Mouse (Mus musculus) CD4-positive, CD25-positive, alpha-beta regulatory T cell, adult 2 months (primary cell): ENCODE results near the gene Elfn2.

Experiments
- DNase-seq: peaks from one replicate; pipeline ENCODE4 v3.0.0-alpha.2; 2012; ENCODE audit warnings: low read depth, low spot score

Elfn2 gene

DNA sequence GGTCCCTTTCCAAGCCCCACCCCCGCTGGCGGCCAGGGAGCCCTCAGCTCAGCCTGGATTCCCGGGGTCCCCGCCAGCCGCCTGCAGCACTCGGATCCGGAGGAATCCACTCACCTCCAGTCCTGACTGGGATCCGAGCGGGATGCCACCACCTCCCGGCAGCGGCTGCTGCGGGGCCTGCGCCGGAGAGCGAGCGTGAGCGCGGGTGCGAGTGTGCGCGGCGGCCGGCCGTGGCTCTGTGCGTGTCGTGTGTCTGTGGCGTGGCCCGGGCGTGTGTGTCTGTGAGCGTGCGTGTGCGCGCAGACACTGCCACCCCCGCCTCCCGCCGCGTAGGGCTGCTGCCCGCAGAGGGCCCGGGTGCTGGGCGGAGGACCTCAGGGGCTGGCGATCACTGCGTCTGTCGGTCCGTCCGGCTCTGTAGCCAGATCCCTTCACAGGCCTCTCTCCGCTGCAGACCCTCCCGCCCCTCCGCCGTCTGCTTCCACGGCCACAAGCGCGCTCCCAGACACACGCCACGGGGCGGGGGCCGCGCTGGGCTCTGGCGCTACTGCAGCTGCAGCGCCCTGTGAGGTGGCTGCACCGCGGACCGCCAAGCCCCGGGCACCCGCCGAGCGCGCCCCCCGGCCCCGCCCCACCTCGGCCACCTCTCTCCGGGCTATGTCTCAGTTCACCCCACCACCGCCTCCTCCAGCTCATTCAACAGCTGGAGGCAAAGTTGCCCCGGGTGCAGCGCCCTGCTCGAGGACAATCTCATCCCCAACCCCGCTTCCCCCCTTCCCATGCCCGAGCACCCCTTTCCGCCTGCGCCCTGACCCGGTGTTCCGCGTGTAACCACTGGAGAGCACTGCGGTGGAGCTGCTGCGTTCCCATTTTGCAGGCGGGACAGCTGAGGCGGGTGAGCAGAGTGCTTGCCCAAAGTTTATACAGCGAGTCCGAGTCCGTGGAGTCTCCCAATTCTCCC lies at the start of gene Elfn2:
Elfn2 (minus strand) TSS at position 482 of the 961 bp plus-strand sequence.
- DNase-seq: peak; percentile 45

DNA sequence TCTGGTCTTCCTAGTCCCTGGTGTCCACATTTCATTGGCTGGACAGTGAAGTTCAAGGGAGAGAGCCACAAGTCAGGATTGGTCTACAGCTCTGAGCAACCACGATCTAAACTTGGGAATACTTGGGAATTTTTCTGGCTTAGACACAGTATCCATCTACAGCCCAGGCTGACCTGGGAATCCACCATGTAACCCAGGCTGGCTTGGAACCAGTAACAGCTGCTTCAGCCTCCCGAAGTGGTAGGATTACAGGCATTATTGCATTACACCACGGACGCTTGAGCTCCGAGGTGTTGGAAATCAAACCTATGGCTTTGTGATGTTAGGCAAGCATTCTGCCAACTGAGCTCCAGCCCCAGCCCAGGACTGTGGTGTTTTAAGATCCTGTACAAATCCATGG lies 45.1 kb upstream of the Elfn2 start:
- DNase-seq: no peak

DNA sequence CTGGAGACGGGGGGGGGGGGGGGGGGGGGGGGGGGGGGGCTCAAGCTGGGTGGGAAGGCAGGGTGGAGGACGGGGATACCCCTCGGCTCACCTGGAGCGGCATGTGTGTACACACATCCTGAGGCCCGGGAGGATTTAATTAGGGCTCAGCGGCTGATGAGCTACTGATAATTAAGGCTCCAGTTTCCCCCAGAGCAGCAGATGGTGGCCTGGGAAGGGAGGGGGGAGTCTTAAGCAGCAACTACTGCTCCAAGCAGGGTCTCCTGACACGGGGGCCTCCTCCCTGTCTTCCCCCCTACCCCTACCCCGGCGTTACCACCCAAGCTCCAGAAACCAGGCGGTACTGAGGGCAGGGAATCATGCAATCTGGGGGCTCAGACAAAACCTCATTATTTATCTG lies 44.6 kb upstream of the Elfn2 start:
- DNase-seq: no peak

DNA sequence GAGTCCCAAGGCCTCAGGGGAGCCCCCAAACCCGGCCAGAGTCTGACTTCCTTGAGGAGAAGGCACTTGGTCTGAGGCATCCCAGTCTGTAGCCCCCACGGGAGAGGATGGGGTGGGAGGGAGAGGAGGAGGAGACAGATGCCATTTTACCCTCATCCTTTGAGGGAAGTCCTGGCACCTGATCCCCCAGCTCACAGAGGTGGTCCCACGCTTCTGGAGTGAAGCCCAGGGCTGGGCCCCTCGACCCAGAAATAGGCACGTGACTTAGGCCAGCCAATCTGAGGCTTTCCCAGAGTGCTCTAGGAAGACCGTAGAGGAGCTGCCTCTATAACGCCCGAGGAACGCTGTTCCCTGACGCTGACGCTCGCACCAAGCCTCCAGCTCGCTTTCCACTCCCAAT lies 42.5 kb upstream of the Elfn2 start:
- no peak for DNase-seq

DNA sequence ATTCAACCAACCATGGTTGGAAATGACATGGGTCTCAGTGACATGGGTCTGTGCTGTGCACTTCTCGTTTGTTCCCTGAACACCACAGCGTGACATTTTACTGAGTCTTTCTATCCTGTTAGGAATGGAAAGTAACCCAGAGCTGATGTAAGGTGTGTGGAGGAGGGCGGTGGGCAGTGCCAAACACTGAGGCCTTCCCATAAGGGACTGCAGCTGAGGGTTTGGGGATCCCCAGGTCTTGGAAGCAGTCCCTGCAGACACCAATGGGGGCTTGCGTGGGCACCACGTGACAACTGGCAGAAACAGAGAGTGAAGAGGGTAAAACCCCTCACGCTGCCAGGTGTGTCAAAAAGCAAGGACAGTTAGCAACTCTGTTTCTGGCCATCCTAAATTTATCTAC lies 39.6 kb upstream of the Elfn2 start:
- no peak for DNase-seq

DNA sequence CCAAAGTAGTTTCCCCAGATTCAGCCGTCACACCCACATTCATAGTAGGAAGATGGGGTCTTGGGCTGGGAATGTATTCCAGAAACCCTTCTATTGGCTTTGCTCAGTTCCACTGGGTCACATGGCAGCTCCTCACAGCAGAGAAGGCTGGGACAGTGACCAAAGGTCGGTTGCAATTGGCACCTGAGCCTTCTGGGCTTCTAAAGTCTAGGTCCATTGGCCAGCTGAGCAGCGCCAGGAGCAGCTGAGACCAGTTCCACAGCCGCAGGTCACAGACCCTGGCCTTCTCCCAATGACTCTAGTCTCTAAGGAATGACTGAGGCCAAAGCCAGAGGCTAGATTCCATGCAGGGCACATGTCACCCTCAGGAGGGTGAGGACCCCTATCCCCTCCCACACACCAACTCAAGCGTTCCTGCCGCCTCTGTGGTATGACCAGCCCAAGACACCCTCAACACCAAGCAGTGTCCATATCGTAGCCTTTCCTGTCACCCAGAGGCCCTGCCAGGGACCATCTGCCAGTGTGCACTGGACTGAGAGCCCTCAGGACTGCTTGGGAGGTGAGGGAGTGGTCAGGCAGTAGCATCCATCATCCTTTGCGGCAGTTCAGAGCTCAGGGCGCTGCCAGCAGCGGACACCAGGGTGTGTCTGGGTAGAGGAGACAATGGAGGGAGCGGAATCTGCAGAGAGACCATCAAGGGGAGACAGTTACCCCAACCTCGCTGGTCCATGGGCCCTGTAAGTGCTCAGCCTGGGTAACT lies 37.6 kb upstream of the Elfn2 start:
- DNase-seq: no peak

DNA sequence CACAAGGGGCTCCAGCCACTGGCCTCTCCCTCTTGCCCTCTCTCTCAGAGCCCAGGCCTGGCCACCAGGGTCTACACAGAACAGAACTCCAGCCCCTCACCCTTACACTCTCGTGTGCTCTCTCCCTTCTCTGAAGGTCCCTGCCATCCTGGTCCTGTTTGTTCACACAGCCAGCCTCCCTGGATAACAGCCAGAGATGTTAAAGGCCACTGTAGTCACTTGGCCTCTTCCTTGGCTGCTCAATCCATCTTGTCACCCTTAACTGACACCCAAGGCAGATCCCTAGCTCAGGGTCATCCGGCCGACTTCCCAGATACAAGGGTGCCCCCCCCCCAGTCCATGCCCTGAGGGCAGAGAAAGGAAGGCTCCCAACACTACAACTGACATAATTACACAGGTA lies 36.7 kb upstream of the Elfn2 start:
- no peak for DNase-seq

DNA sequence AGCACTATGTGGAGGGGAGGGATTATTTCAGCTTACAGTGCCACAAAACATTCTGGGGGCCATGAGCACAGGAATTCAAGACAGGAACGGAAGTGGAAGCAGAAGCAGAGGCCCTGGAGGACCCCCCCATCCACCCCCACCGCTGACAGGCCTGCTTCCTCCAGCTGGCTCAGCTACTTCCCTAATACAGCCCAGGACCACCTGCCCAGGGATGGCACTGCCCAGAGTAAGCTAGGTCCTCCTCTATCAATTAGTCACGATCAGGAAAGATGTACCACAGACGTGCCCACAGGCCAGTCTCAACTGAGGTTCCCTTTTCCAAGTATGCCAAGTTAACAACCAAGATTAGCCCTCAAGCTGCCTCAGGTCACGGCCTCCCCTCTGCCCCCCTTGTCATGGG lies 35.6 kb upstream of the Elfn2 start:
- DNase-seq: no peak

DNA sequence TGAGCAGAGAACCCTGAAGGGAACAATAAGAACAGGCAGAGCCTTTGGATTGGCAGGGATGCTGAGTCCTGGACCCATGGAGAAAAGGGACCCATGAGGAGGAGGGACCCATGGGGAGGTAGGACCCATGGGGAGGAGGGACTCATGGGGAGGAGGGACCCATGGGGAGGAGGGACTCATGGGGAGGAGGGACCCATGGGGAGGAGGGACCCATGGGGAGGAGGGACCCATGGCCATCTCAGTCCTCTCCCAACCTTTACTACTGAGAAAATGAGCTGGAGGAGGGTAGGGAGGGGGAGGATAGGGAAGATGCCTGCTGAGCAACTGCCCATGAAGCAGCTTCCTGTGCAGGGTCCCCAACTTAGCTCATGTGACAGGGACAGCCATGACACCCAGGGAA lies 34.4 kb upstream of the Elfn2 start:
- no peak for DNase-seq

DNA sequence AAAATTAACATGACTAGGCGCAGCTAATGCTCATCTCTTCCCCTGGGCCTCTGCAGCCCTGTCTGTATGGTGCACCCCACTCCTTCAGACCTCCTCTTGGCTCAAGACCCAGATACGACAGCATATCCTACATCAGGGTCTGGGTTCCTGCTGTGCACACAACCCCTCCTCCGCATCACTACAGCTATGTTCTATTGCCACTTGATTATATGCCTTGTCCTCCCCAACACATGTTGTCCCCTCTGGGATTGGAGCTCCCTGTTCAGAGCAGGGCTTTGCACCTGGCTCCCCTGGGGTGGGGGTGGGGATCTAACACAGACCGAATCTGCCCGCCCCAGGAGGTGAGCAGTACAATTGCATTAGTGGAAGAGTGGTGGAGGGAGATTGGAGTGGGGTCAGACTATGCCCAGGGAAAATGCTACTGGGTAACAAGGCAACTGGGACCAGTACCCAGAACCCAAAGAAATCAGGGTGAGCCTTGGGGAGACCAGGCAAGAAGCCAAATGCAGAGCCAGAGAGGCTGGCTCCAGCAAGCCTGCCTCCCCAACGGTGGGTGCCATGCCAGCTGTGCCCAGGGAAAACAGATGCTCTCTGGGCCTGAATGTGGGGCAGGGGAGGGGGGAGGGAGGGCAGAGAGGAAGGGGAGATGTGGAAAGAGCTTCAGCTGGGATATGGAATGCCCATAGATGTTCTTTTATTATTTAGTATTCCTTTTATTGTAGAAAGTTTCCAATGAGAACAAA lies 32.2 kb upstream of the Elfn2 start:
- DNase-seq: no peak

DNA sequence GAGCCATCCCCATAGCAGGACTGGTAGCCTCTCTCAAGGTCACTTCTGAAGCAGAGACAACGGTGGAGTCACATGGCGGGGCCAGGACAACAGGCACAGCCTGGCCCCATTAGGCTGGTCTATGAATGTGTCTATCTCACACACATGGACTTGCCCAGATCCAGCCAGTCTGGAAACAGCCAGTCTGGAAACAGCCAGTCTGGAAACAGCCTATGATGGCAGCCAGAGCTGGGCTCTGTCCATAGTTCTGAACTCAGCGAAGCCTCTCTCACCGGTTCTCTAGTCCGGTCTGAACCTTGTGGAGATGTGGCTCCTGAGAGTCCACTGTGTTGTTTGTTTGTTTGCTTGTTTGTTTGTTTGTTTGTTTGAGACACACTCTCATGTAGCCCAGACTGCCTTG lies 31.3 kb upstream of the Elfn2 start:
- DNase-seq: no peak

DNA sequence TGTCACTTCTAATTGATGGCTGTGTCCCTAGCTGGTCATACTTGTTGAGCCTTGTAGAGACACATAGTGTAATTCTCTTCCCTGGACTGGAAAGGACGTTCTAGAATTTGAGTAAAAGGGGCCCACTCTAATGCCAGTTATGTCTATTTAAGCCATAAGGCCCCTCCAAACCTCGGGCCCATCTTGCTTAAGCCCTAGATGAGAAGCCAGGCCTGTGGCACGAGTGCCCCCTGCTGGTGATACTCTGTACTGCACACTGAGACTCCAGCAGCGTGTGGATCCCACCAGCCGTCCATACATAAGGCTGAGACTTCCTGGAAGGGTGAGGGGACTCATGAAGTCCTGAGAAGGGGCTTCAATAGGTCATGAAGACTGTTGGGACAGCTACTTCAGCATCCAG lies 25.6 kb upstream of the Elfn2 start:
- DNase-seq: peak; percentile 89

DNA sequence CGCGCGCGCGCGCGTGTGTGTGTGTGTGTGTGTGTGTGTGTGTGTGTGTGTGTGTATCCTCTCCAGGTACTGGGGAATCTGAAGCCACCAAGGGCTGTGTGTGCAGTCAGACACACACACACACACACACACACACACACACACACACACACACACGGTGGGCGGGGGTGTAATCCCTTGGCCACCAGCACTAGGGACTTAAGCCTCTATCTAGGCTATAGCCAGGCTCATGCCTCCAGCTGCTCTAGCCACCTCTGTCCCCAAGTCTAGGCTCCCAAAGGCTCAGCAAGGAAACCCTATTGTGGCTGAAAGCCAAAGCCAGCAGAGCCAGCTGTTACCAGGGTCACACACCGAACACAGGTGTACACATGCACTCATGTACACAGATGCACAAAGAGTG lies 24.3 kb upstream of the Elfn2 start:
- no peak for DNase-seq

DNA sequence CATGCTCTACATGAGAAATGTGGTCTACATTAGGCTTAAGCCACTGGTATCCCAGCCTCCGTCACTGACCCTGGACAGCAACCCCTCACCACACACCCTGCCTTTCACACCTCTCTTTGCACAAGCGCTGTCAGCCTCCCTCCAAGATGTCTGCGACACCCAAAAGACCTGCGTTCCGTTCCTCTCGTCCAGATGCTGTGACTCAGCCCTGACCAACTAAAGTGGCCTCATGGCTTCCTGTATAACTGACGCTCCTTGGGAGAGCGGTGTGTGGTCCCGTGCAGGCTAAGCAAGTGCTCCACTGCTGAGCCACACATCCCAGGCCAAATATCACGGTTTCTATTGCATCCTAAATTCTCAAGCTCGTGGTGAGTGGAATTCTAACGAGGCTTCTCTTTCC lies 22.1 kb upstream of the Elfn2 start:
- DNase-seq: no peak

DNA sequence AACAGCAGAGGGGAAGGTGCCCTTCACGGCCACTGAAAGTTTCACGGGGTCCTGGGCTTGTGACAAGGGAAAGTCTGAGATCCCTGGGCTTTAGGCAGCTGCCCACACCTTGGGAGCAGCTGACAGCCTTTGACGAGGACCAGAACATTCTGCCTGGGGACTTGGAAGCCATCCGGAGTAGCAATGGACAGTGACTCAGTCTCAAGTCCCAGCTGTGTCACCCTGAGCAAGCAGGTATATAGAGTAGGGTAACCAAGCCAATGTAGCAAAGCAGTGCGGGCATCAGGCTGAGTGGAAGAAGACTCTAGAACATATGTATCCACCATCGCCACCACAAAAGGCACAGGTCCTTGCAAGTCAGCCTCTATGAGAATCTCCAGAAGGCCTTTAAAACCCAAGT lies 18.6 kb upstream of the Elfn2 start:
- no peak for DNase-seq

DNA sequence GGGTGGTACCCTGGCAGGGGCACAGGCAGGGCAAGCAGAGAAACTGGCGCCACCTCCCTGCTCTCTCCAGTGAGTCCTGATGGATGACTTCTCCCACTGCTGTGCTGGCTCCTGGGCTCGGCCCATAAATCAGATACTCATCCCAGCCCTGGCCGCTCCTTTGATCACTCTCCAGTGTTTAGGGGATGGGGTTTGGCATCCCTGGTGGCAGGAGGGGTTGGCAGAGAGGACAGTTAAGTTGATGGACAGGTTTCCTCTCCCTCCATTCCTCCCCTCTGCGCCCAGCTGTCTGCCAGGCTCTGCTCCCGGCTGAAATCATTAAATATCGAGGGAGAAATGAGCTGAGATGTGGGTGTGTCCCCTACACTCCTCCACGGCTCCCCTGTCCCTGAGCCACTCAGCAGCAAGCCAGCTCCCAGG lies 18.1 kb upstream of the Elfn2 start:
- no peak for DNase-seq

DNA sequence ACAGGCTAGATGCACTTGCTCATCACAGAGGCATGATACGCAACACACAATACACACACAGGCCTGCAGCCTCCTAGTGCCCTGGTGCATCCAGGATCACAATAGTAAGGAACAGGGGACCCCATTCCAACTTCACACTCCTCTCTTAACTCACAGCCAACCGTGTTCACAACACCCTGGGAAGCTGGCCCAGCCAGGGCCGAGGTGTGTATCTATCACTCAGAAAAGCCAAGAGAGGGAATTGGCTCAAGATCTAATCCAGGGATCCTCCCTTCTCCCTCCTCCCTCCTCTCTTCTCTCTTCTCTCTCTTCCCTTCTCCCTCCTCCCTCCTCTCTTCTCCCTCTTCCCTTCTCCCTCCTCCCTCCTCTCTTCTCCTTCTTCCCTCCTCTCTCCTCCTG lies 17.6 kb upstream of the Elfn2 start:
- no peak for DNase-seq

DNA sequence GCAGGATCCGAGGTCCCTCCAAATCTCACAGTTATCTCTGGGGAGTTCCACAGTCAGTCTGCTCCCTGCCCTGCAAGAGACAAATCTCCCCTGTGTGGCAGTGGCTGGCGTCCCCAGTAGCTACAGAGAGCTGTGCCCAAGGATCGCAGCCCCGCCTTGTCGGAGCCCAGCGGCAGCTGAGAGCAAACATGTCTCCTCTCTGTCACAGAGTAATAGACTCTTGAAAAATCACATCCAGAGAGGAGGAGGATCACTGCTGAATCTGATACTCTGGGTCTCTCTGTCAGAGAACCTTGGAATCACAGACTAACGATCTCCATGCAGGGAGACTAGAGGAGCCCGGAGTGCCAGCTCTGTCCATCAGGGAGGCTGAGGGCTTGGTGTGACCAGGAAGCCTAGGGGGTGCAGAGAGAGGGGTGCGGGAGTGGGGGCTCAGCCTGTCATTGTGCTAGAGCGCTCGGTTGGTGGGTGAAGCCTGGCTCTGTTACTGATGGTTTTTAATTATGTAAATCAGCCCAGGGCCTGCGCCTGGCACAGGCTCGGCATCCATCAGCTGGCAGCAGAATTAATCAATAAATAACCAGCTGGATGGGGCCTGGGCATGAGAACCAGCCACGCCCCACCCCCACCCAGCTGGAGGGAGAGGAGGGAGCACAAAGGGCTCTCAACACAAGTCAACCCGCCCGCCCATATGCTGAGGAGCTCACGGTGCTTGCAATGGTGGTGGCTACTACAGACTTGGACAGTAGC lies 17.0 kb upstream of the Elfn2 start:
- DNase-seq: no peak

DNA sequence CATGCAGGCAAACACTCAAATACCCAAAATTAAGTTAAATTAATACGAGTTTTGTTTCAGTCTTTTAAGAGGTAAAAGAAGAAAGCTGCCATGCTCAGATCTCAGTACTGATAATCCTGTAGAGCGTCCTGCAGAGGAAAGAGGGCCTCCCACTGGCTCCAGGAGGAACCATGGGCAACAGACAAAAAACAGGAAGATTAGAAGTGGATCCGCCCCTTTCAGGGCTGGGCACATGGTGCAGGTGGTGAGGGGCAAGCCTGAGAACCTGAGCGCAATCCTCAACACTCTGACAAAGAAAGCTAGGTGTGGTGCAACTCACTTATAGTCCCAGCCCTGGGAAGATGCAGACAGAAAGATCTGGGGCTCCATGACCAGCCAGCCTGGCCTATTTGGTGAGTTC lies 13.3 kb upstream of the Elfn2 start:
- no peak for DNase-seq

DNA sequence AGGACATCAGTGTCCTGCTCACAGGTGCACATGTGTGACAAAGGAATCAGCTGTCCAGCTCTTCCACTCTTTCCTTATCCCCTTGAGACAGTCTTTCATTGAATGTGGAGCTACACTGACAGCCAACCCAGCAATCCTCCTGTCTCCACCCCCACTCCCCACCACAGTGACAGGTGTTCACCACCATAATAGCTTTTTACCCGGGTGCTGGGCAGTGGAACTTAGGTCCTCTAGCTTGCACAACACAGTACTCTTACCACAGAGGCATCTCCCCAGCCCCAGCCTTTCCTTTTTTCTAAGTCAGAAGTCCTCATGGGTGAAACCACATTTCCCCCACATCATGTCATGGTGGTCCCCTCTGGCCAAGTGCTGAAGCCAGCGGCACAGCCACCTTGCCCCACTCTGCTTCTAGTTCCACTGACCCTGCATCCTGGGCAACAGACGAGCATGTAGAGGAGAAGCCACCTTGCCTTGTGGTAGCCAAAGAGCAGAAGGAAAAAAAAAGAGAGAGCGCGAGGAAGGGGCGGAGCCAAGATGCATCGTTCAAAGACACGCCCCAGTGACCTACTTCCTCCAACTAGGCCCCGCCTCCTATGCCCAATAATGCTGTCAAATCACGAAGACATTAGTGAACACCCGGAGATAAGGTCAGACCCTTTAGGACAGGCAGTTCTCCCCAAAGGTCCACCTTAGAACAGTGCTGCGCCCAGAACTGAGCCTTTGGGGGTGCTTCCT lies 11.9 kb upstream of the Elfn2 start:
- peak; percentile 42 for DNase-seq

DNA sequence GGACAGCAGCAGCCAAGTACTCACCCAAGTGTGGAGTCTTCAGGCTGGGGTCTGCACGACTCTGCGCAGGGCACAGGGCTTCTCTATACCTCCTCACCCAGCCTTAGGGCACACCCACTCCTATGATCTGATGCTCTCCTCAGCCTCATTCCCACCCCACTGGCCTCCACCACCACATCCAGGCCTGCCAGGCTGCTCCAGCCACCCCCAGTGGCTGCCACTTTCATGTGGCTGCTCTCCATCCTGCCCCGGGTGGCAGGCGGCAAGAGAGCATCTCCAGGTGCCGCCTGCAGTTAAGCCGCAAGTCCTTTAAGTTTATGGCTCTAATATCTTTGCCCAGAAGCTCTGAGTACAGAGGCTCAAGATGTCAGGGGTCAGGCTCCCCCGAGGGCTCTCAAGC lies 8.1 kb upstream of the Elfn2 start:
- DNase-seq: no peak
